Mouse (Mus musculus) heart, adult 2 months (tissue): Measurements from ENCODE around the gene Slc25a25.

ENCODE experiments used
- CTCF ChIP-seq: fragments of 200-600 bp; IDR thresholded peaks from 2 replicates; pipeline ENCODE4 v1.8.1; 2022; ENCODE audit warnings: antibody characterized with exemption, mild to moderate bottlenecking, moderate library complexity
- EP300 ChIP-seq: fragments of 200-500 bp; IDR thresholded peaks from 2 replicates; pipeline ENCODE4 v1.6.1; 2011; ENCODE audit warnings: low read depth, low read length, control low read depth; ENCODE audit not compliant: insufficient read depth
- POLR2A ChIP-seq: fragments of 200-500 bp; IDR thresholded peaks from 2 replicates; pipeline ENCODE4 v1.6.1; 2011; ENCODE audit warnings: mild to moderate bottlenecking, low read depth, low read length, control low read depth; ENCODE audit not compliant: insufficient read depth

DNA sequence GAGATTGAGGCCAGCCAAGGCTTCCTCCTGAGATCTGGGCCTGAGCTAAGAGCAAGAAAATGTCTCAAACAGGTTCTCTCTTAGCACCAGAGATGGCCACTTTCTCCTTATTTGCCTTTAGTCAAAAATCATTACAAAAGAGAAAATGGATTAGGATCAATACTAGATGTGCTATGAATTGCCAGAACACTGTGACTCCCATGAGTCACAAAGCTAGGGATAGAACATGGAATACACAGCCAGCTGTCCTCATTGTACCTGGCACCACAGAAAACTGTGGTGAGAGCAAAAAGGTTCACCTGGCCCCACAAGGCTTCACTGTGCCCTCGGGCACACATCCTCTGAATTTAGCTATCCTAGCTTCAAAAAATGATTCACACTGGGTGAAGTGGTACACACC, 2.8 kb downstream of the Slc25a25 start:
- TF ChIP-seq EP300: no peak
- no peak for TF ChIP-seq POLR2A
- no peak for TF ChIP-seq CTCF
